Mouse (Mus musculus) right cerebral cortex, postnatal 25 days (tissue): ENCODE results near the gene Gan.

Experiments used
- DNase-seq: peaks from one replicate; pipeline ENCODE4 v3.0.0; 2022

The Gan gene

GRCm38 (mm10) chr8:117203085-117203484 lies 45.1 kb downstream of the Gan start:
- DNase-seq = no peak

- no peak for DNase-seq
Measured at GRCm38 (mm10) chr8:117205884-117206283, 47.9 kb downstream of the Gan start.

GRCm38 (mm10) chr8:117206636-117207035 lies 48.7 kb downstream of the Gan start:
- no peak for DNase-seq

GRCm38 (mm10) chr8:117209150-117209549 lies 51.2 kb downstream of the Gan start:
- DNase-seq = no peak

GRCm38 (mm10) chr8:117212100-117212499 lies 54.2 kb downstream of the Gan start:
- peak; percentile 32 for DNase-seq

GRCm38 (mm10) chr8:117217724-117218123 lies 59.8 kb downstream of the Gan start:
- DNase-seq = no peak

- no peak for DNase-seq
Measured at GRCm38 (mm10) chr8:117222396-117222795, 64.5 kb downstream of the Gan start.

GRCm38 (mm10) chr8:117224630-117225029 lies 66.7 kb downstream of the Gan start:
- DNase-seq = peak; percentile 78

GRCm38 (mm10) chr8:117226306-117226705 lies 68.4 kb downstream of the Gan start:
- no peak for DNase-seq

- no peak for DNase-seq
Measured at GRCm38 (mm10) chr8:117227339-117227738, 69.4 kb downstream of the Gan start.

GRCm38 (mm10) chr8:117233199-117233598 lies 75.3 kb downstream of the Gan start:
- DNase-seq = no peak

GRCm38 (mm10) chr8:117236531-117236930 lies 78.6 kb downstream of the Gan start:
- no peak for DNase-seq

- no peak for DNase-seq
Measured at GRCm38 (mm10) chr8:117240326-117240725, 82.4 kb downstream of the Gan start.

- DNase-seq = no peak
Measured at GRCm38 (mm10) chr8:117240841-117241494, 83.0 kb downstream of the Gan start.

GRCm38 (mm10) chr8:117241848-117242247 lies 83.9 kb downstream of the Gan start:
- no peak for DNase-seq

- no peak for DNase-seq
Measured at GRCm38 (mm10) chr8:117242286-117242685, 84.4 kb downstream of the Gan start.

- DNase-seq = no peak
Measured at GRCm38 (mm10) chr8:117244601-117245000, 86.7 kb downstream of the Gan start.

GRCm38 (mm10) chr8:117248341-117248740 lies 90.4 kb downstream of the Gan start:
- DNase-seq = no peak

- DNase-seq = no peak
Measured at GRCm38 (mm10) chr8:117251086-117251681, 93.2 kb downstream of the Gan start.

GRCm38 (mm10) chr8:117252650-117253049 lies 94.7 kb downstream of the Gan start:
- DNase-seq = no peak

GRCm38 (mm10) chr8:117253390-117254269 lies 95.7 kb downstream of the Gan start:
- no peak for DNase-seq

GRCm38 (mm10) chr8:117254496-117254895 lies 96.6 kb downstream of the Gan start:
- DNase-seq = no peak

- DNase-seq = peak; percentile 98
Measured at GRCm38 (mm10) chr8:117256292-117256938, 98.5 kb downstream of the Gan start.
